Mouse (Mus musculus): ENCODE data around the gene Clec18a. TPM values are rescaled to one million over a fixed set of nuclear protein-coding genes. Genes with fewer than 3 reads are reported as not detected.
A peak's percentile ranks its signal among the peaks of the same experiment; 100 is the strongest.
"Not testable (repeated sequence)": the region's sequence is repeated elsewhere in the genome, so short reads cannot be mapped to it uniquely, and the experiment has no call there.

Clec18a gene
- not detected in 2 replicates for polyA plus RNA-seq (2014; fragmentation: Nextera tagmentation; extraction: Ambion mirVana)

DNA sequence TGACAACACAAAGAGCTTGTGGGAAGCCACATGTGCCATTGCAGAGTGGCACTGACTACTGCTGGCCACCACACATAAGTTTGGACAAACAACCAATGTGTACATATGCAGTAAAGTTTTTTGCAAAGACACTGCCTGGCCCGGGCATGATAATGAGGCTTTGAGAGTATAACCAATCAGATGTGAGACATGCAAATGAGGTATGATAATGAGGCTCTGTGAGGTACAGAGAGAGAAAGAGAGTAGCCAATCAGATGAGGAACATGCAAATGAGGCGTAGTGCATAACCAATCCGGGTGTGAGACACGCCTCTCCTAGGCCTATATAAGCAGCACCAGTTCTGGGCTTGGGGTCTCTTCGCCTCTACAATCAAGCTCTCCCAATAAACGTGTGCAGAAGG is at the start of gene Clec18a:
TSS of gene Clec18a (minus strand) at position 101 of the 400 bp plus-strand sequence.
- not testable (repeated sequence) for H3K4me2 ChIP-seq (ENCODE audit: low read length); H3K27me3 ChIP-seq (replicated peaks; ENCODE audit: control insufficient read depth, insufficient read depth, low read length); H3K9me3 ChIP-seq (ENCODE audit: control insufficient read depth, low read length); H3K36me3 ChIP-seq (ENCODE audit: control insufficient read depth, insufficient read depth, low read length); H3K4me3 ChIP-seq (ENCODE audit: low read depth, low read length); H3K9ac ChIP-seq (ENCODE audit: low read length); DNase-seq (ENCODE audit: low spot score); H3K27ac ChIP-seq (ENCODE audit: low read depth); ATAC-seq (replicated peaks; ENCODE audit: low FRiP score, low TSS enrichment, low read depth)
- 90% methylated on average over 4 of the region's 6 CpGs for WGBS
- peaks cover 11% of the 10 kb centered on the region for H3K4me1 ChIP-seq (replicated peaks; ENCODE audit: control insufficient read depth, insufficient read depth, low read length)

DNA sequence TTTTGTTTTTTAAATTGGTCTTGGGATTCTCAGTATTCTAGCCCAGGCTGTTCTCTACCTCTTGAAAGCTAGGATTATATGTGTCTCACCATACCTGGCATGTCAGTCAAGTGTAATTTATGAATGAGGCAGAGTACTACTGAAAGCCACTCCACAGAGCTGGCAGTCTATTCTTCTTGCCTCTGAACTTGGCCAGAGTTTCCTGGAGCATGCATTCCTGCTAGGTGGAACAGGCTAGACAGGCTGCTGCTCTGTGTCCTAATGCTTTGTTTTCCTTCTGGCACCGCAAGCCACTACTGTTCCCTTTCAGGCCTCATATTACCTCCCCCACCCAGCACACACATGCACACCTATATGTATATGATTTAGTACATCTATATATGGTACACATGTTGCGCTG is 38.5 kb upstream of the Clec18a start:
- H3K9ac ChIP-seq (ENCODE audit: low read length), result no peak overlapping the region
- no peak overlapping the region for H3K4me2 ChIP-seq (ENCODE audit: low read length)
- no peaks in the 10 kb centered on the region for H3K4me1 ChIP-seq (replicated peaks; ENCODE audit: control insufficient read depth, insufficient read depth, low read length)
- no peaks in the 10 kb centered on the region for H3K27me3 ChIP-seq (replicated peaks; ENCODE audit: control insufficient read depth, insufficient read depth, low read length)
- no peaks in the 10 kb centered on the region for H3K9me3 ChIP-seq (ENCODE audit: control insufficient read depth, low read length)
- H3K27ac ChIP-seq (ENCODE audit: low read depth), result no peak overlapping the region
- whole genome bisulfite sequencing, result 92% methylated on average over 2 of the region's 2 CpGs
- H3K36me3 ChIP-seq (ENCODE audit: control insufficient read depth, insufficient read depth, low read length), result peaks cover 87% of the 10 kb centered on the region
- H3K4me3 ChIP-seq (ENCODE audit: low read depth, low read length), result no peak overlapping the region
- DNase-seq (ENCODE audit: low spot score), result no peak
- no peak for ATAC-seq (replicated peaks; ENCODE audit: low FRiP score, low TSS enrichment, low read depth)

DNA sequence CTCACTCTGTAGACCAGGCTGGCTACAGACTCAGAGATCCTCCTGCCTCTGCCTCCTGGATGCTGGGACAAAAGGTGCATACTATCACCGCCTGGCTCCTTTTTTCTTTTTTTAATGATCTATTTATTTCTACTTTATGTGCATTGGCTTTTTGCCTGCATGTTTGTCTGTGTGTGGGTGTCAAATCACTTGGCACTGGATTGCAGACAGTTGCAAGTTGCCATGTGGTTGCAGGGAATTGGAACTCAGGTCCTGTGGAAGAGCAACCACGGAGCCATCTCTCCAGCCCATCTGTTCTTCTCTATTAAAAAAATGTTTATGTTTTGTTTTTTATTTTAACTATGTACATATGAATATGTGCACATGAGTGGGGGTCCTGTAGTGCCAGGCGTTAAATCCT is 27.3 kb upstream of the Clec18a start:
- H3K9ac ChIP-seq (ENCODE audit: low read length), result no peak overlapping the region
- peaks cover 74% of the 10 kb centered on the region for H3K36me3 ChIP-seq (ENCODE audit: control insufficient read depth, insufficient read depth, low read length)
- no peaks in the 10 kb centered on the region for H3K27me3 ChIP-seq (replicated peaks; ENCODE audit: control insufficient read depth, insufficient read depth, low read length)
- no peak overlapping the region for H3K27ac ChIP-seq (ENCODE audit: low read depth)
- WGBS, result 96% methylated on average over 3 of the region's 3 CpGs
- ATAC-seq (replicated peaks; ENCODE audit: low FRiP score, low TSS enrichment, low read depth) (no peak), DNase-seq (ENCODE audit: low spot score) (no peak)
- no peaks in the 10 kb centered on the region for H3K9me3 ChIP-seq (ENCODE audit: control insufficient read depth, low read length)
- no peak overlapping the region for H3K4me2 ChIP-seq (ENCODE audit: low read length)
- no peak overlapping the region for H3K4me3 ChIP-seq (ENCODE audit: low read depth, low read length)
- H3K4me1 ChIP-seq (replicated peaks; ENCODE audit: control insufficient read depth, insufficient read depth, low read length), result no peaks in the 10 kb centered on the region

DNA sequence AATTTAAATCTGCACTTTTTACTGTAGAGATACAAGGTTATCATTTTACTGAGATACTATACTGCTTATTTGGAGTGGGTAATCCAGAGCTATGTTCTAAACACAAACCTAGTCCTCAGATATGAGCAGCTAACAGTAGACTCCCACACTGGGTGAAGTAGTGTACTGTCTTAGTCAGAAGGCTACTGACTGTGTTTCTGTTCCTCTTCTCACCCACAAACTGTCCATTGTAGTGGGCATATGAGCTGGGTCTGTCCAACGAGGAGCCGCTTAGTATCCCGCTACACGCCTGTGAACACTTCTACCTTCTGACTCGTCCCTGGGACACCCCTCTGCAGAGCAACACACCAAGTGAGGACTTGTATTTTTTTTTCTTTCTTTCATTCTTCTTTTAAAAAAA is 22.7 kb upstream of the Clec18a start:
- no peak for ATAC-seq (replicated peaks; ENCODE audit: low FRiP score, low TSS enrichment, low read depth)

DNA sequence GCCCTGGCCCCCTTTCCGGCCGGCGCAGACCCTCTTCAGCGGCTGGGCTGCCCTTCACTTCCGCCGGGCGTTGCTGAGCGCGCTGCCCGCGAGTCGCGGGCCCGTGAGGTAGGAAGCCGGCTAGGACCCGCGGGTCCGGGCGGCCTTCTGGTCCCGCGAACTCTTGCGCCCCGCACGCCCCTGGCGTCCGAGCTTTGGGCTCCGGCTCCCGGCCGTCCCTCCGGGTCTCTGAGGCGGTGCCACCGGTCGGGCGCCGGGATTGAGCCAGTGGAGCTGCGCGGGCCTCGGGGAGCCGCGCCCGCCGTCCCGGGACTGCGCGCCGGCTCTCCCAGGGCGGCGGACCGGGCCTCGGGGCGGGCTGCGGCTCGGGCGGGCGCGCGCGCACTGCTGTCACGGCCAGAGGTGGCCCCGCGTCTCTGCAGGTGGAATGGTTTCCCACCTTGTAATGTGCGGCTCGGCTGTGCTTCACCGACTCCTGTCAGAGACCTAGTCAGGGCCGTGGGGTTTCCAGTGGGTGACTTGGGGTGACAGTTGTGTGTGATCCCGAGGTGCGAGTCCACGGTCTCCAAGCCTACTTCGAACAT is 2.6 kb upstream of the Clec18a start:
- not testable (repeated sequence) for H3K27ac ChIP-seq (ENCODE audit: low read depth)
- peak; percentile 69 for DNase-seq (ENCODE audit: low spot score)

More for the DNA sequence above, 22.7 kb upstream of the Clec18a start:
- Histone ChIP-seq H3K27me3 (replicated peaks; ENCODE audit: control insufficient read depth, insufficient read depth, low read length) (no peaks in the 10 kb centered on the region), H3K9me3 (ENCODE audit: control insufficient read depth, low read length) (no peaks in the 10 kb centered on the region), H3K36me3 (ENCODE audit: control insufficient read depth, insufficient read depth, low read length) (peaks cover 73% of the 10 kb centered on the region), H3K4me3 (ENCODE audit: low read depth, low read length) (no peak overlapping the region), H3K9ac (ENCODE audit: low read length) (no peak overlapping the region), H3K4me1 (replicated peaks; ENCODE audit: control insufficient read depth, insufficient read depth, low read length) (no peaks in the 10 kb centered on the region), H3K4me2 (ENCODE audit: low read length) (no peak overlapping the region), H3K27ac (ENCODE audit: low read depth) (no peak overlapping the region)
- 94% methylated on average over 5 of the region's 5 CpGs for WGBS
- DNase-seq (ENCODE audit: low spot score), result no peak

DNA sequence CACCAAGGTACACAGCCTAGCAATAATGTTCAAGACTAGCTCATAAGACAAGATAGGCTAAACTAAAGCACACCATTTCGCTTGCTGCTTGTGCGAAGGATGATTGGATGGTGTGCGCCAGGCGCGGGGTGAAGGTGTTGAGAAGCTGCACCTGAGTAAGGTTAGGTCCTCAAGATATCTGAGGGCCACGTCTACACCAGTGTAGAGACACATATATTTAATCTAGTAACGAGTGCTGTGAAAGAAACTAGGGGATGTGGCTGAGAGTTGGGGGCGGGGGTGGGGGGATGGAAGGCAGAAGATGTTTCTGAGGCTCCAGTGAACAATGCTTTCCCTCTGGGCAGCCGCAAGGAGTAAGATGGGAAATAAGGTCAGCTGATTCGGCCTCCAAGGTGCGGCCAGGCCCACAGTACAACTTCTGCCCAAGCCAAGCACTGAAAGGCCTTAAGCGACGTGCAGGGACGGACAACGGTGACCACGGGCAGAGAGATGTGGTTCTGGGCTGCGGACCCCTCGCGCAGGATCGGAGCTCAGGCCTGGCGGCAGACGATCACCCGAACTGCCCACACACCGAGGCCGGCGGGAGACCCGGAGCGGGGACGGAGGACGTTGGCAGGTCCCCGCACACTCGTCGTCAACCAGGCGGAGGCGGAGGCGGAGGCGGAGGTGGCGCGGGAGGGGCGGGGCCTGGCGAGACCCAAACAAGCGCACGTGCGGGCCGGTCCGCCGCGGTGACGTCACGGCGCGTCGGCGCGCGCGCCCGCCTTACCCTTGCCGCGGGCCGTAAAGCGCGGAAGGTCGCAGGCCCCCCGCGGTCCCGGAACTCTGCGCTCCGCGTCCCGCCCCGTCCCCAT is 1.9 kb upstream of the Clec18a start, which contains the start of gene Pdpr:
TSS of gene Pdpr (plus strand) at position 766 of the 854 bp plus-strand sequence.
- Histone ChIP-seq H3K4me2 (ENCODE audit: low read length) (peak within 1 kb of the TSS; percentile 77), H3K4me1 (replicated peaks; ENCODE audit: control insufficient read depth, insufficient read depth, low read length) (peaks cover 11% of the 10 kb centered on the region), H3K36me3 (ENCODE audit: control insufficient read depth, insufficient read depth, low read length) (no peaks in the 10 kb centered on the region), H3K27ac (ENCODE audit: low read depth) (peak within 1 kb of the TSS; percentile 22; the same call in 1 of the 2 replicates), H3K4me3 (ENCODE audit: low read depth, low read length) (peak within 1 kb of the TSS; percentile 61), H3K27me3 (replicated peaks; ENCODE audit: control insufficient read depth, insufficient read depth, low read length) (no peaks in the 10 kb centered on the region), H3K9me3 (ENCODE audit: control insufficient read depth, low read length) (no peaks in the 10 kb centered on the region), H3K9ac (ENCODE audit: low read length) (peak within 1 kb of the TSS; percentile 51)
- DNase-seq (ENCODE audit: low spot score) (peak; percentile 92), ATAC-seq (replicated peaks; ENCODE audit: low FRiP score, low TSS enrichment, low read depth) (peak; percentile 95)
- WGBS, result 6% methylated on average over 51 of the region's 72 CpGs

More for the DNA sequence above, 2.6 kb upstream of the Clec18a start:
- Histone ChIP-seq H3K4me3 (ENCODE audit: low read depth, low read length) (peak overlapping the region; percentile 61), H3K9ac (ENCODE audit: low read length) (peak overlapping the region; percentile 51), H3K4me2 (ENCODE audit: low read length) (peak overlapping the region; percentile 57), H3K4me1 (replicated peaks; ENCODE audit: control insufficient read depth, insufficient read depth, low read length) (peaks cover 11% of the 10 kb centered on the region)
- under 1% methylated on average over 56 of the region's 69 CpGs for WGBS
- peak; percentile 67 for ATAC-seq (replicated peaks; ENCODE audit: low FRiP score, low TSS enrichment, low read depth)
- not testable (repeated sequence) for H3K9me3 ChIP-seq (ENCODE audit: control insufficient read depth, low read length); H3K36me3 ChIP-seq (ENCODE audit: control insufficient read depth, insufficient read depth, low read length); H3K27me3 ChIP-seq (replicated peaks; ENCODE audit: control insufficient read depth, insufficient read depth, low read length)

DNA sequence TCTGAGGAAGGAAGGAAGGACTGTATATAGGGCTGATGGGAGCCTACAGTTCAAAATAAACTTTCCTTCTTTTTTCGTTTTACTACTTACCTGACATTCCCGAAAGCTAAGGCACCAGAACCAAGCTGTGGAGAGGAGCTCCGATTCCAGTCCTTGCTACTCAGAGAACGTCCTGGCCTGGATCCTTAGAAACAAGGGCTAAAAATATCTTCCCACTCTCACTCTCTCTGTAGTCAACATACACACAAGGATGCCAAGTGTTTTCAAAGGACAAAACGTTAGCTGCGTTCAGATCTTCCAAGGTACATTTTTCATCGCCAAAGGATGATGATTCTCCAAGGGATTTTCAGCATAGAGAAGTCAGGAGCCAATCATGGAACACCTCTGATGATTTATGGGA is 520 bp downstream of the Clec18a start:
- Histone ChIP-seq H3K4me1 (replicated peaks; ENCODE audit: control insufficient read depth, insufficient read depth, low read length) (peaks cover 11% of the 10 kb centered on the region), H3K27me3 (replicated peaks; ENCODE audit: control insufficient read depth, insufficient read depth, low read length) (no peaks in the 10 kb centered on the region), H3K9me3 (ENCODE audit: control insufficient read depth, low read length) (no peaks in the 10 kb centered on the region), H3K9ac (ENCODE audit: low read length) (no peak overlapping the region), H3K4me3 (ENCODE audit: low read depth, low read length) (no peak overlapping the region), H3K36me3 (ENCODE audit: control insufficient read depth, insufficient read depth, low read length) (no peaks in the 10 kb centered on the region), H3K4me2 (ENCODE audit: low read length) (no peak overlapping the region), H3K27ac (ENCODE audit: low read depth) (no peak overlapping the region)
- WGBS, result 82% methylated on average over 7 of the region's 7 CpGs
- ATAC-seq (replicated peaks; ENCODE audit: low FRiP score, low TSS enrichment, low read depth) (no peak), DNase-seq (ENCODE audit: low spot score) (no peak)

DNA sequence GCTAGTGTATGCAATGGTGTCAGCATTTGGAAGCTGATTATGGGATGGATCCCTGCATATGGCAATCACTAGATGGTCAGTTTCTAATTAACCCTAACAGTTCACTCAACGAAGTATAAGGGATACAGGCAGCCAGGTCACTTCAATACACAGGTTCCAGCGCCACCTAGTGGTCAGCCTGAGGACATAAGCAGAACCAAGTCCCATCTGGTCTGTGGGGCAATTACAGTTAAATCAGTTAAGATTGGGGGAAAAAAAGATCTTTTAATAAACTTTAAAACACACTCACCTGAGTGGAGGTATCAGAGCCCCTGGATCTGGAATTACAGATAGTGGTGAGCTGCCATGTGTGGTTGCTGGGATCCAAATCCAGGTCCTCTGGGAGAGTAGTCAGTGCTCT is 2.1 kb downstream of the Clec18a start:
- no peaks in the 10 kb centered on the region for H3K27me3 ChIP-seq (replicated peaks; ENCODE audit: control insufficient read depth, insufficient read depth, low read length)
- 2% methylated on average over 2 of the region's 2 CpGs for WGBS
- no peak overlapping the region for H3K9ac ChIP-seq (ENCODE audit: low read length)
- DNase-seq (ENCODE audit: low spot score) (peak; percentile 88), ATAC-seq (replicated peaks; ENCODE audit: low FRiP score, low TSS enrichment, low read depth) (no peak)
- no peaks in the 10 kb centered on the region for H3K36me3 ChIP-seq (ENCODE audit: control insufficient read depth, insufficient read depth, low read length)
- no peak overlapping the region for H3K4me2 ChIP-seq (ENCODE audit: low read length)
- H3K4me1 ChIP-seq (replicated peaks; ENCODE audit: control insufficient read depth, insufficient read depth, low read length), result 0 out of 2 replicates have a peak, but pooled peaks cover 3% of the 10 kb centered on the region
- no peak overlapping the region for H3K27ac ChIP-seq (ENCODE audit: low read depth)
- no peak overlapping the region for H3K4me3 ChIP-seq (ENCODE audit: low read depth, low read length)
- H3K9me3 ChIP-seq (ENCODE audit: control insufficient read depth, low read length), result no peaks in the 10 kb centered on the region
